Mouse (Mus musculus) liver, adult 2 months (tissue): ENCODE data around the gene Gnaq. TPM values are rescaled to one million over a fixed set of nuclear protein-coding genes. Genes with fewer than 3 reads are reported as not detected.

Experiments used
- DNase-seq: peaks from one replicate; pipeline ENCODE4 v3.0.0-alpha.2; 2011; ENCODE audit warnings: low read depth, low spot score; ENCODE audit errors: extremely low read depth
- H3K27ac ChIP-seq: fragments of 200-500 bp; replicated peaks from 2 replicates; pipeline ENCODE4 v1.5.1; 2012; ENCODE audit warnings: low read depth, mild to moderate bottlenecking, control low read depth, inconsistent platforms, low read length; ENCODE audit not compliant: insufficient read depth
- H3K27me3 ChIP-seq: fragments of 200-500 bp; 2 replicates; pipeline ENCODE4 v1.6.1; 2012; ENCODE audit warnings: mild to moderate bottlenecking, moderate library complexity, low read length, inconsistent platforms; ENCODE audit not compliant: control insufficient read depth, insufficient read depth
- H3K36me3 ChIP-seq: fragments of 200-500 bp; 2 replicates; pipeline ENCODE4 v1.6.1; 2012; ENCODE audit warnings: low read length, inconsistent platforms; ENCODE audit not compliant: control insufficient read depth, insufficient read depth
- H3K4me1 ChIP-seq: fragments of 200-500 bp; 2 replicates; pipeline ENCODE4 v1.6.1; 2011; ENCODE audit warnings: low read length; ENCODE audit not compliant: control insufficient read depth, insufficient read depth
- H3K4me3 ChIP-seq: fragments of 200-500 bp; 2 replicates; pipeline ENCODE4 v1.5.1; 2011; ENCODE audit warnings: low read depth, mild to moderate bottlenecking, control low read depth, low read length, moderate library complexity; ENCODE audit not compliant: insufficient read depth
- H3K79me2 ChIP-seq: fragments of 200-500 bp; 2 replicates; pipeline ENCODE4 v1.6.1; 2012; ENCODE audit warnings: inconsistent platforms, mild to moderate bottlenecking, low read length, moderate library complexity; ENCODE audit not compliant: control insufficient read depth, insufficient read depth
- H3K9ac ChIP-seq: fragments of 200-500 bp; 2 replicates; pipeline ENCODE4 v1.6.1; 2012; ENCODE audit warnings: low read depth, mild to moderate bottlenecking, control low read depth, inconsistent platforms, low read length
- CTCF ChIP-seq: fragments of 200-500 bp; IDR thresholded peaks from 2 replicates; pipeline ENCODE4 v1.5.1; 2011; ENCODE audit warnings: low read depth, low read length, control low read depth
- POLR2A ChIP-seq: fragments of 200-500 bp; IDR thresholded peaks from 2 replicates; pipeline ENCODE4 v1.6.1; 2011; ENCODE audit warnings: low read length, control low read depth; ENCODE audit not compliant: insufficient read depth; ENCODE audit errors: extremely low read depth
- WGBS: fragments of 180-500 bp; shearing (Covaris S2); methylation state at CpG from one replicate; pipeline ENCODE4 v1.1.7; 2018; 5-methylcytosine and 5-hydroxymethylcytosine counted together
- polyA plus RNA-seq: library from polyadenylated mRNA; depleted of rRNA; stranded (reverse); fragments of >200 nt; gene quantifications from 2 replicates; pipeline ENCODE4 v1.2.3, GENCODE M21; 2012
- total RNA-seq: library from RNA; depleted of rRNA; stranded (reverse); fragments of >200 nt; gene quantifications from 2 replicates; pipeline ENCODE4 v1.2.3, GENCODE M21; 2014

The Gnaq gene
- total and polyA plus RNA-seq, 2 experiments, result 5.2 to 10.2 TPM

GRCm38 (mm10) chr19:16251819-16252218, 119.2 kb downstream of the Gnaq start:
- 83% methylated on average over 5 of the region's 5 CpGs for WGBS
- TF ChIP-seq POLR2A, result no peak
- no peak for TF ChIP-seq CTCF
- Histone ChIP-seq H3K4me3 (no peak overlapping the region), H3K36me3 (no peaks in the 10 kb centered on the region; the same call in 1 of the 2 replicates), H3K27me3 (no peaks in the 10 kb centered on the region), H3K4me1 (peaks cover 10% of the 10 kb centered on the region), H3K79me2 (no peaks in the 10 kb centered on the region), H3K27ac (no peak overlapping the region), H3K9ac (no peak overlapping the region)
- DNase-seq, result no peak

GRCm38 (mm10) chr19:16252696-16253095, 120.1 kb downstream of the Gnaq start:
- DNase-seq, result peak; percentile 24
- no peak overlapping the region for H3K9ac ChIP-seq
- H3K27ac ChIP-seq, result no peak overlapping the region
- no peaks in the 10 kb centered on the region; the same call in 1 of the 2 replicates for H3K36me3 ChIP-seq
- H3K79me2 ChIP-seq, result no peaks in the 10 kb centered on the region
- H3K4me3 ChIP-seq, result no peak overlapping the region
- no peak for TF ChIP-seq POLR2A
- no peak for TF ChIP-seq CTCF
- H3K27me3 ChIP-seq, result no peaks in the 10 kb centered on the region
- H3K4me1 ChIP-seq, result peaks cover 10% of the 10 kb centered on the region
- WGBS, result 84% methylated on average over 4 of the region's 4 CpGs

GRCm38 (mm10) chr19:16254881-16255280, 122.2 kb downstream of the Gnaq start:
- peak; percentile 11 for DNase-seq
- Histone ChIP-seq H3K4me1 (peaks cover 10% of the 10 kb centered on the region), H3K9ac (no peak overlapping the region), H3K36me3 (no peaks in the 10 kb centered on the region), H3K79me2 (no peaks in the 10 kb centered on the region), H3K4me3 (no peak overlapping the region), H3K27me3 (no peaks in the 10 kb centered on the region), H3K27ac (no peak overlapping the region)
- WGBS, result 56% methylated on average over 1 of the region's 1 CpGs
- TF ChIP-seq CTCF (no peak), POLR2A (no peak)

GRCm38 (mm10) chr19:16255294-16255693, 122.7 kb downstream of the Gnaq start:
- DNase-seq, result peak; percentile 78
- Histone ChIP-seq H3K4me3 (no peak overlapping the region), H3K9ac (no peak overlapping the region), H3K27me3 (no peaks in the 10 kb centered on the region), H3K36me3 (no peaks in the 10 kb centered on the region), H3K4me1 (peaks cover 10% of the 10 kb centered on the region), H3K79me2 (no peaks in the 10 kb centered on the region), H3K27ac (no peak overlapping the region)
- WGBS, result 13% methylated on average over 2 of the region's 2 CpGs
- no peak for TF ChIP-seq POLR2A
- no peak for TF ChIP-seq CTCF

- no peak for TF ChIP-seq POLR2A
- no peak overlapping the region for H3K9ac ChIP-seq
- peaks cover 10% of the 10 kb centered on the region for H3K4me1 ChIP-seq
- H3K36me3 ChIP-seq, result no peaks in the 10 kb centered on the region
- H3K27ac ChIP-seq, result no peak overlapping the region
- H3K4me3 ChIP-seq, result no peak overlapping the region
- H3K27me3 ChIP-seq, result no peaks in the 10 kb centered on the region
- no peak for DNase-seq
- H3K79me2 ChIP-seq, result peaks cover 3% of the 10 kb centered on the region; the same call in 1 of the 2 replicates
Measured at GRCm38 (mm10) chr19:16258766-16259355, 126.2 kb downstream of the Gnaq start.

GRCm38 (mm10) chr19:16259786-16260434, 127.3 kb downstream of the Gnaq start:
- H3K27ac ChIP-seq, result no peak overlapping the region
- no peak overlapping the region for H3K9ac ChIP-seq
- TF ChIP-seq CTCF (no peak), POLR2A (no peak)
- H3K4me1 ChIP-seq, result peaks cover 6% of the 10 kb centered on the region
- H3K27me3 ChIP-seq, result no peaks in the 10 kb centered on the region
- H3K4me3 ChIP-seq, result no peak overlapping the region
- H3K79me2 ChIP-seq, result peaks cover 3% of the 10 kb centered on the region; the same call in 1 of the 2 replicates
- H3K36me3 ChIP-seq, result no peaks in the 10 kb centered on the region
- no peak for DNase-seq
- WGBS, result 88% methylated on average over 6 of the region's 6 CpGs
